Mouse (Mus musculus) stomach, postnatal 0 days (tissue): ENCODE results near the gene Gtf2a2.

Experiments used
- CTCF ChIP-seq: IDR thresholded peaks from 2 replicates; pipeline ENCODE4 v1.5.1; 2016; ENCODE audit warnings: antibody characterized with exemption, low read depth, mild to moderate bottlenecking, moderate library complexity
- EP300 ChIP-seq: optimal IDR thresholded peaks from 2 replicates; pipeline ENCODE3; 2016; ENCODE audit warnings: antibody characterized with exemption

DNA sequence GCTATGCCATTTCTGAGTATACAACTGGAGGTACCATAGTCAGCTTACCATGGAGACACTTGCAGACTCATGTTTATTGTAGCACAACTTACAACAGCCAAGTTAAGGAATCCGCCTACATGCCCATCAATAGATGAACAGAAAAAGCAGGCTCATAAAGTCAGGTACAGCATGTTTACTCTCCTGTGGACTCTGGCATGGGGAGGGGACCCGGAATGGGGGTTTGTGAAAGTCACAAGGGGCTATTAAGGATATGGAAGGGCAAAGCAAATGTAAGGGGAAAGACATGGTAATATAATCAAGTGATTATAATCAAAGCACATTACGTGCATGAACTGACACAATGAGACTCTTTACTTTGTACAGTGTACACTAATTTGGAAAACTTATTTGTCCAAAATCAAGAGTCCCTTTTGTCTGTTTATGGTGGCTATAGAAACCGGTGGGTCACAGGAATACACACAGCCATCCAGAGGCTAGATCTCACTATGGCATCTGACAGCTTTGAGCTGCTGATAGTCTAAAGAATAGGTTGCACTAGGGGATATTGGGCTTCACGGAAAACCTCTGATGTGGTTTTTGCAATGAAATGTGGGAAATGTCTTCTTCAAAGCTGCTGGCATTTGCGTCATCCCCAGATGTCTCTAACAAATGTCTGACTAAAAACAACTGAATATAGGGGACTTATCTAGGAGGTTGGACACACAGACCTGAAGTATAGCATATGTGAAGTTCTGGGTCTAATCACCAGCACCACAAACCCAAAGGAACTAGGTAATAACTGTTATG, 27.4 kb downstream of the Gtf2a2 start:
- TF ChIP-seq CTCF (no peak), EP300 (no peak)
